Mouse (Mus musculus) C2C12 (cell line): ENCODE measurements at regions not wholly inside any gene's neighbourhood (a gene's known extent, or its start where the extent isn't known, plus 50 kb on each side); places are given as distances from the start of the nearest gene placed in this dataset.

Experiments
- H3K27me3 ChIP-seq: one replicate; pipeline ENCODE4 v1.6.1; 2011; ENCODE audit not compliant: control insufficient read depth, insufficient read depth, insufficient read length
- H3K36me3 ChIP-seq: one replicate; pipeline ENCODE4 v1.6.1; 2011; ENCODE audit not compliant: control insufficient read depth, insufficient read depth
- H3K4me3 ChIP-seq: one replicate; pipeline ENCODE4 v1.5.1; 2011; ENCODE audit warnings: mild to moderate bottlenecking, control low read depth; ENCODE audit not compliant: poor library complexity, insufficient read depth, severe bottlenecking
- H3K79me2 ChIP-seq: one replicate; pipeline ENCODE4 v1.6.1; 2011; ENCODE audit not compliant: control insufficient read depth, insufficient read depth
- H3K79me3 ChIP-seq: one replicate; pipeline ENCODE4 v1.6.1; 2011; ENCODE audit warnings: low read depth, control low read depth
- H3ac ChIP-seq: one replicate; pipeline ENCODE3; 2011; ENCODE audit warnings: low read depth; ENCODE audit not compliant: control insufficient read depth, insufficient read length
- CEBPB ChIP-seq: IDR thresholded peaks from one replicate; pipeline ENCODE4 v1.6.1; 2011; ENCODE audit warnings: low read depth, mild to moderate bottlenecking, control low read depth, moderate library complexity
- CTCF ChIP-seq: IDR thresholded peaks from one replicate; pipeline ENCODE4 v1.5.1; 2011; ENCODE audit not compliant: control insufficient read depth, insufficient read depth, insufficient read length
- FOSL1 ChIP-seq: IDR thresholded peaks from one replicate; pipeline ENCODE4 v1.8.0; 2011; ENCODE audit warnings: mild to moderate bottlenecking, low read length; ENCODE audit not compliant: poor library complexity, insufficient read depth, severe bottlenecking
- MAX ChIP-seq: IDR thresholded peaks from one replicate; pipeline ENCODE4 v1.6.1; 2011; ENCODE audit warnings: mild to moderate bottlenecking, control low read depth
- MYOD1 ChIP-seq: IDR thresholded peaks from one replicate; pipeline ENCODE4 v1.6.1; 2011; ENCODE audit warnings: low read depth; ENCODE audit not compliant: control insufficient read depth, insufficient read length
- MYOG ChIP-seq: IDR thresholded peaks from one replicate; pipeline ENCODE4 v1.6.1; 2011; ENCODE audit not compliant: control insufficient read depth, insufficient read length; ENCODE audit errors: extremely low read depth
- USF1 ChIP-seq: IDR thresholded peaks from one replicate; pipeline ENCODE4 v1.6.1; 2011; ENCODE audit warnings: low read depth, mild to moderate bottlenecking, control low read depth, moderate library complexity

GRCm38 (mm10) chr2:12697209-12697608 lies 226.6 kb upstream of the Pter start:
- Histone ChIP-seq H3K27me3 (no peaks in the 10 kb centered on the region), H3K36me3 (no peaks in the 10 kb centered on the region), H3K79me2 (no peaks in the 10 kb centered on the region), H3ac (no peak overlapping the region), H3K4me3 (no peak overlapping the region), H3K79me3 (no peaks in the 10 kb centered on the region)
- TF ChIP-seq USF1 (no peak), CEBPB (no peak), MAX (no peak), FOSL1 (no peak), MYOD1 (peak; percentile 58)

GRCm38 (mm10) chr2:12699331-12699730 lies 224.5 kb upstream of the Pter start:
- TF ChIP-seq USF1 (peak; percentile 55), MYOD1 (peak; percentile 76), MAX (peak; percentile 41), CTCF (no peak), CEBPB (no peak), MYOG (no peak), FOSL1 (peak; percentile 95)
- H3K79me2 ChIP-seq: no peaks in the 10 kb centered on the region
- H3K27me3 ChIP-seq: no peaks in the 10 kb centered on the region
- no peaks in the 10 kb centered on the region for H3K36me3 ChIP-seq
- H3ac ChIP-seq: no peak overlapping the region
- no peaks in the 10 kb centered on the region for H3K79me3 ChIP-seq
- no peak overlapping the region for H3K4me3 ChIP-seq

GRCm38 (mm10) chr2:12707514-12707913 lies 216.3 kb upstream of the Pter start:
- Histone ChIP-seq H3ac (no peak overlapping the region), H3K36me3 (no peaks in the 10 kb centered on the region), H3K79me2 (no peaks in the 10 kb centered on the region), H3K27me3 (no peaks in the 10 kb centered on the region), H3K79me3 (no peaks in the 10 kb centered on the region), H3K4me3 (no peak overlapping the region)
- no peak for TF ChIP-seq FOSL1

- Histone ChIP-seq H3ac (no peak overlapping the region), H3K79me3 (no peaks in the 10 kb centered on the region), H3K4me3 (no peak overlapping the region), H3K79me2 (no peaks in the 10 kb centered on the region), H3K36me3 (no peaks in the 10 kb centered on the region), H3K27me3 (no peaks in the 10 kb centered on the region)
- TF ChIP-seq USF1: no peak
- TF ChIP-seq CEBPB: peak; percentile 90
- no peak for TF ChIP-seq MYOD1
- TF ChIP-seq CTCF: peak; percentile 63
- no peak for TF ChIP-seq MYOG
- no peak for TF ChIP-seq FOSL1
- peak; percentile 39 for TF ChIP-seq MAX
Measured at GRCm38 (mm10) chr2:12709156-12709923, 214.5 kb upstream of the Pter start.

GRCm38 (mm10) chr2:12709924-12710240 lies 214.0 kb upstream of the Pter start:
- Histone ChIP-seq H3K27me3 (no peaks in the 10 kb centered on the region), H3K79me2 (no peaks in the 10 kb centered on the region), H3ac (no peak overlapping the region), H3K4me3 (no peak overlapping the region), H3K36me3 (no peaks in the 10 kb centered on the region), H3K79me3 (no peaks in the 10 kb centered on the region)
- TF ChIP-seq MYOD1: no peak
- TF ChIP-seq USF1: no peak
- no peak for TF ChIP-seq CTCF
- no peak for TF ChIP-seq MYOG
- no peak for TF ChIP-seq MAX
- TF ChIP-seq CEBPB: no peak
- no peak for TF ChIP-seq FOSL1

- Histone ChIP-seq H3ac (no peak overlapping the region), H3K36me3 (no peaks in the 10 kb centered on the region), H3K79me3 (no peaks in the 10 kb centered on the region), H3K27me3 (no peaks in the 10 kb centered on the region), H3K79me2 (no peaks in the 10 kb centered on the region), H3K4me3 (no peak overlapping the region)
- no peak for TF ChIP-seq MYOD1
- TF ChIP-seq USF1: no peak
- no peak for TF ChIP-seq CEBPB
- no peak for TF ChIP-seq MYOG
- no peak for TF ChIP-seq CTCF
- TF ChIP-seq MAX: no peak
- TF ChIP-seq FOSL1: no peak
Measured at GRCm38 (mm10) chr2:12716124-12717012, 207.5 kb upstream of the Pter start.
